Mouse (Mus musculus) cerebellum, adult 9-10 months (tissue): ENCODE measurements at regions not wholly inside any gene's neighbourhood (a gene's known extent, or its start where the extent isn't known, plus 50 kb on each side); places are given as distances from the start of the nearest gene placed in this dataset.
A peak's percentile ranks its signal among the peaks of the same experiment; 100 is the strongest.
"Not testable (repeated sequence)": the region's sequence is repeated elsewhere in the genome, so short reads cannot be mapped to it uniquely, and the experiment has no call there.

Experiments
- DNase-seq: peaks from one replicate; pipeline ENCODE4 v3.0.0; 2022

- no peak for DNase-seq
These were observed 212.2 kb downstream of the Glrx3 start for GRCm38 (mm10) chr7:137649650-137650049.

- DNase-seq: no peak
These were observed 216.4 kb downstream of the Glrx3 start for GRCm38 (mm10) chr7:137653837-137654236.

GRCm38 (mm10) chr7:137667165-137667564 is 229.8 kb downstream of the Glrx3 start:
- no peak for DNase-seq

DNA sequence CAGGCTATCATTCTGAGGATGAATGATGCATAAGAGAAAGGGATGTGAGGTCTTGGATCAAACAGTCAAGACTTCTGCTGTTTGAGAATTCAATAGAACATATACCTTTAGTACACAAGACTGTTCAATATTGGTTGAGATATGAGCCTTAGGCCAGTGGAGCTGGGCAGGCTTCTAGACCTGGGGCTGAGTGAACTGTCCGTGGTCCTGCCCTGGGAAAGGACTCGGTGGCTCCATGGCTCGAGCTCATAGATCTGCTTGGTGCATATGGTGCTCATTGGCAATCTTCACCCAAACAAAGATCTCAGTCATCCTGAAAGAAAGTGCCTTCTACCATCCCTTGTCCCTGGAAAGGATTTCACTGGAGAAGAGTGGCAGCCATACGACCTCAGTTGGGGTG is 233.7 kb downstream of the Glrx3 start:
- no peak for DNase-seq

- DNase-seq: no peak
These were observed 237.2 kb downstream of the Glrx3 start for GRCm38 (mm10) chr7:137674596-137674995.

DNA sequence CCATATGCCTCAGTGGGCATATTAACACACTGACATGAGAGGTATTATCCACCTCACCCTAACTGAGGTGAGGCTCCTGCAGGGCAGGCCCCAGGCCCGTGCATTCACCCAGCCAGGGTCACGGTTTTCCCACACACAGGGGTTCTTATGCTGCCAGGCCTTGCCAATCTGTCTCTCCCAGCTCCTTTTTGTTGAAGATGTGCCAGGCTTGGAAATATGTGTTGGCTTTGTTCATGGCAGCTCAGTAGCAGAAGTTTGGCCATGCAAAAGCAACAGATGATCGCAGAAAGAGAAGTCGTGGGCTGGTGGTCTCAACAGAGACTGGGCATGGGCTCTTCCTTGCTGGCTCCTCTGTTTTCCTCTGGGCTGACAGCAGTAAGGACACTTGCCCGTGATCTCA is 238.0 kb downstream of the Glrx3 start:
- no peak for DNase-seq

- no peak for DNase-seq
These were observed 247.4 kb downstream of the Glrx3 start for GRCm38 (mm10) chr7:137684826-137685225.

- no peak for DNase-seq
These were observed 247.9 kb downstream of the Glrx3 start for GRCm38 (mm10) chr7:137685320-137685719.

DNA sequence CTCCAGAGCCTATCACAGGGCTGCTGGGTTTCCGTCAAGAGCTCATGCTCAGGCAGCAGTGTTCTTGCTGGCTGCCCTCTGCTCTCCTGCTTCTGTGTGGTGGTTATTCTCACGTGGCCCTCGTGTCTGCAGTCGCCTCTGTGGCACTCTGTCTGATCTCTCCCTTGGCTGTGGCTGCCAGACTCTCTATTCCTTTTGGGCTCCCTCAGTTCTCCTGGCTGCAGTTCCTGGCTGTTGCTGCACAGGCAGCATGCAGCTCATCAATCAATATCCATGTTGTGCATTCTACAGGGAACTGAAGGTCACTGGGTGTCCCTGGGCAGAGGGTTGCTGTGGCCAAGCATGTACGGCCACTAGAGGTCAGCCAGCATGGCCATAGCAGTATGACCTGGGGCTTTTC is 259.4 kb downstream of the Glrx3 start:
- DNase-seq: no peak

DNA sequence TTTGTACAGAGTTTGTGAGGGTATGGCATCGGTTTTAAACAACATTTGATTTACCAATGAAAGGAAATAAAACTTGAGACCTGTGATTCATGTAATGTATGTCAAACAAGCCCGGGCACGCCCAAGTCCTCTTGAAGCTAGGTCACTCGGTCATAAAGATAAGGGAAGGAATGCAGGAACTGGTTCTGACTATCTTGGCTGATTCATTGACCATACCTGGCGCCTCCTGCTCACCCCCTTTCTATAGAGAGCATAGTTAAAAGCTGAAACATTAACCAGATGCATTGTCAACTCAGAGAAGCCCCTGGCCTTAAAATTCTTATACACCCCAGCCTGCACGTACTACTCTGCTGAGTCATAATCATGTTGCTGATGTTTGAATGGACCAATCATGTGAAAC is 261.1 kb downstream of the Glrx3 start:
- not testable (repeated sequence) for DNase-seq

GRCm38 (mm10) chr7:137712862-137713261 is 275.4 kb downstream of the Glrx3 start:
- no peak for DNase-seq

GRCm38 (mm10) chr7:137713856-137714255 is 276.4 kb downstream of the Glrx3 start:
- no peak for DNase-seq

GRCm38 (mm10) chr7:137714318-137714962 is 277.0 kb downstream of the Glrx3 start:
- DNase-seq: no peak

- DNase-seq: no peak
These were observed 277.9 kb downstream of the Glrx3 start for GRCm38 (mm10) chr7:137715126-137715900.

GRCm38 (mm10) chr7:137723361-137724040 is 286.1 kb downstream of the Glrx3 start:
- peak; percentile 11 for DNase-seq

GRCm38 (mm10) chr7:137726031-137726430 is 288.6 kb downstream of the Glrx3 start:
- DNase-seq: no peak

- no peak for DNase-seq
These were observed 298.6 kb downstream of the Glrx3 start for GRCm38 (mm10) chr7:137735873-137736527.

- no peak for DNase-seq
These were observed 304.3 kb downstream of the Glrx3 start for GRCm38 (mm10) chr7:137741702-137742101.

DNA sequence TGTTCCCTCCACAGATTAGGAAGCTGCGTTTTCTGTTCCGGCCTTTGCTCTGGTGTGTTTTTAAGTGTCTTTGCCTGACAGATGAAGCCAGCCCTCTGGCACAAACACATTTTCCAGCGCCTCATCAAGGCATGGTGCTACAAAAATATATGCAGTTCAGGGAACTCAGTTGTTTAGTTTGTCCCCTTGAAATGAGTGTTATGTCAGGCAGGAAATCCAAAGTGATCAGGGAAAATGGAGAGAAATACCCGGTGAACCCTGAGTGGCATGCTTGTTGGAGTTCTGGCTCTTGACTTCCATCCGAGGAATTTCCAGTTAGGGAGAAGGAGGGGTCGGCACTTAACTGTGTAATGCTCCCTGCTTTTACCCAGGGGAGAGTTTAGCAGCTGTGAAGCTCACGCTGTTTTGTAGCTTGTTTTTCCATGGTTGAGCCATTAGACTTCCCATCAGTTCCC is 304.9 kb downstream of the Glrx3 start:
- no peak for DNase-seq

DNA sequence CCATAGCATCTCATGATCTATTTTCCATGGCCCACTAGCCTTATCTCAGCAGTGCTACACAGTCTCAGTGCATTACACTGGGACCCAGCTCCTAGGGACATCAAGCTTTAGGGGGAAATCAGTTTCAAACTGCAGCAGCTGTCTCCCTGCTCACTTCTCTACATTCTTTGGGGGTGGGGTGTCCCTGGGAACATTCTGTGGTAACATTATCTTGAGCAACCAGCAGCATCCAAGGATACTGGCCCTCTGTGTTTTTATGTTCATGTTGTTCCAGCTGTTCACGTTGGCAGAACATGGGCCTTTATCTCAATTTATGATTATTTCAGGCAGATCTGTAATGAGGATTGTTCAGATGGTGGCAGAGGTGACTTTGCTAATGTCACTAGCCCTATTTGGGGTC is 308.2 kb downstream of the Glrx3 start:
- no peak for DNase-seq

DNA sequence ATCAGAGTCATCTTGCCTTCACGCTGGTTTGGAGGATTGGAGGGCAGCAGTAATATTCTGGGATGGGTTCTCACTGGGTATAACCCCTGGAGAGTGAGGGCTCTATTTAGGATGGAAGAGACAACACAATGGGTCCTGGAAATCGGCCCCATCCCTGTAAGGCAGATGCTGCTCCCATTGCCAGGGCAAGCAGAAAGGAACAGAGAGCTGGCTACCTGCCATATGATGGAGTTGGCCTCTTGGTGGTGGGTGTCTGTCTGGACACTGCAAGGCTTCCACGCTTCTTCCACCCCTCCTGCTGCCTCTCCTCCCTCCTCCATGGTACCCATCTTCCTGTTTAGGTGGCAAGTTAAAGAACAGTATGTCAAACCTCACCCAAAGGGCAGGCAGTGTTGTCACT is 308.6 kb downstream of the Glrx3 start:
- no peak for DNase-seq

DNA sequence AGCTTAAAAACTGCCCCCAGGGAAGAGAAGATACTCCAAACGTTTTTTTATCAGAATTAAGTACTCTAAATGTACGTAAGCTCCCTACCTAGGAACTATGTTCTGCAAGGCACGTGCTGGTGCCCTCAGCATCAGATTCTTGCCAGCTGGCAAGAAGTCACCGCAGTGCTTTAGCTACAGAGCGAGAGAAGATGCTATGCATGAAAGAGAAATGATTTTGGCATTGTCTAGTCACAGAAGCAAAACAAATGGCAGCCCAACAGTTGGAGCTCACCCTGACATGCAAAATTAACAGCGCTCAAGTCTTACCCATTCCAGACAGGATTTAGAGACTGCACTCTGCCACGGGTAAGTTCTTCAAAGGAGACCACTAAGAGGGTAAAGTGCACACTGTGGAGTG is 311.5 kb downstream of the Glrx3 start:
- DNase-seq: no peak

DNA sequence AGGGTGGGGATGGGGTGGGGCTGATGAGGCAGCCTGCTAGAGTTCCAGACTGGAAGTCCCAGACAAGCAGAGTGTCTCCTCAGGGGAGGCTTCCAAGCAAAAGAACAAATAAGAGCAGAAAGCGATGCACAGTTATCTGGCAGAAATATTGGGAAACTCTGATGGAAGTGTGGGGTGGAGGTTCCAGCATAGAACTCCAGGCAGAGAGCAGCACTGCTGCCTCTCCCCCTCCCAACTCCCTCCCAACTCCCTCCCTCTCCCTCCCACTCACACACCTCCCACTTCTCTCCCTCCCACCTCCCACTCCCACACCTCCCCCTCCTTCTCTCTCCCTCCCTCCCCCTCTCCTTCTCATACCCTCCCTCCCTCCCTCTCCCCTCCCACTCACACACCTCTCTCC is 313.3 kb downstream of the Glrx3 start:
- no peak for DNase-seq
